Mouse (Mus musculus) forebrain, embryonic 15.5 days (tissue): Measurements from ENCODE around the gene Umad1. TPM values are rescaled to one million over a fixed set of nuclear protein-coding genes. Genes with fewer than 3 reads are reported as not detected.

Experiments
- ATAC-seq: fragments of 200-750 bp; cut with Nextera tagmentation; replicated peaks from 2 replicates; pipeline ENCODE4 v1.8.0; 2017; ENCODE audit warnings: mild to moderate bottlenecking, moderate TSS enrichment, moderate library complexity
- H3K27ac ChIP-seq: fragments of 300-500 bp; sonication (generic); replicated peaks from 2 replicates; pipeline ENCODE4 v1.5.1; 2015; ENCODE audit warnings: mild to moderate bottlenecking, inconsistent platforms
- H3K27me3 ChIP-seq: fragments of 300-500 bp; sonication (generic); 2 replicates; pipeline ENCODE4 v1.6.1; 2015; ENCODE audit warnings: inconsistent platforms
- H3K36me3 ChIP-seq: fragments of 300-500 bp; sonication (generic); 2 replicates; pipeline ENCODE4 v1.6.1; 2015; ENCODE audit warnings: mild to moderate bottlenecking, inconsistent platforms
- H3K4me1 ChIP-seq: fragments of 300-500 bp; sonication (generic); 2 replicates; pipeline ENCODE4 v1.6.1; 2015; ENCODE audit warnings: inconsistent platforms
- H3K4me2 ChIP-seq: fragments of 300-500 bp; sonication (generic); replicated peaks from 2 replicates; pipeline ENCODE4 v1.6.1; 2015; ENCODE audit warnings: mild to moderate bottlenecking, inconsistent platforms
- H3K4me3 ChIP-seq: fragments of 300-500 bp; sonication (generic); 2 replicates; pipeline ENCODE4 v1.5.1; 2015; ENCODE audit warnings: mild to moderate bottlenecking, inconsistent platforms
- H3K9ac ChIP-seq: fragments of 300-500 bp; sonication (generic); replicated peaks from 2 replicates; pipeline ENCODE4 v1.6.1; 2015; ENCODE audit warnings: mild to moderate bottlenecking, inconsistent platforms
- H3K9me3 ChIP-seq: fragments of 300-500 bp; sonication (generic); 2 replicates; pipeline ENCODE4 v1.6.1; 2016; ENCODE audit warnings: inconsistent platforms
- WGBS: fragments of 180-500 bp; shearing (Covaris S2); methylation state at CpG from one replicate; pipeline ENCODE4 v1.1.7; 2015; ENCODE audit warnings: mixed read lengths; 5-methylcytosine and 5-hydroxymethylcytosine counted together
- polyA plus RNA-seq: library from polyadenylated mRNA; unstranded; fragments of >200 nt; fragmentation: Nextera tagmentation; extraction: Ambion mirVana; gene quantifications from 2 replicates; pipeline ENCODE4 v1.2.1, GENCODE M21; 2015

Gene Umad1
- polyA plus RNA-seq, 1 experiment from 2014 or later = 42.7 TPM

- H3K36me3 ChIP-seq = no peaks in the 10 kb centered on the region
- WGBS = 74% methylated on average over 4 of the region's 4 CpGs
- ATAC-seq = no peak
Observed at GRCm38 (mm10) chr6:8409865-8410264, 150.8 kb downstream of the Umad1 start.

DNA sequence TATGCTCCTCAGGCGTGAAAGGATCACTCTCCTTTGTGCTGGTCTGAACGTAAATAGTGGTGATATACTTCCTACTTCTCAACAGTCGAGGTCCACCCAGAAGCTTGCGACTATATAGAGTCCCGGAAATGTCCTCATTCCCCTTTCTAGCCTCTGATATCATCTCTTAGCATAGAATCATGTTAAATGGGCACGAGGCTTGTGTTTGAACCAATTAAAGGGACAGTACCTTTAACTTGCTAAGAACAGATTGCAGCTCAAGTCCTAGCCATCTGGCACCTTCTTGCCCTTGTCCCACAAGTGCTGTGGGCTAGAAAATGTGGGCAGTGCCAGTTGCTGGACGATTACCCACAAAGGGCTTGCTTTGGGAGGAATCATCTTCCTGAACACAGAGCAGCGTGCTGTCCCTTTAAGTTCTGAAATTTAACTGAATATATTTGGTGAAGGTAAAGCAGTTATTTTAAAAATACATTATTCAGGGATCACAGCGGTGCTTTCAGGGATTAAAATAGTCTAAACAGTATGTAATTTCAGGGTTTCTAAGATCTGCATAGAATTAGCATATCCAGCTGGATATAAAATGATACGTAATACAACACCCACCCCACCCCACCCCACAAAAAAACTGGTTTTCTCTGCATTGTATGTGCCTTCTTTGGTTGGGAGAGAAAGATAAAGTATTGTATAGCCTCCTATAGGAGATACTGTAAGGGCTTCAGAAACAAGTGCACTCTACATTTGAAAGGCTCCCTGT lies 153.9 kb downstream of the Umad1 start:
- ATAC-seq = peak; percentile 74
- Histone ChIP-seq H3K9me3 (no peaks in the 10 kb centered on the region), H3K4me1 (peaks cover 12% of the 10 kb centered on the region), H3K27ac (peak overlapping the region; percentile 17; the same call in 1 of the 2 replicates), H3K36me3 (no peaks in the 10 kb centered on the region), H3K4me3 (no peak overlapping the region), H3K4me2 (peak overlapping the region; percentile 8; the same call in 1 of the 2 replicates), H3K27me3 (no peaks in the 10 kb centered on the region), H3K9ac (no peak overlapping the region)
- WGBS = 45% methylated on average over 10 of the region's 10 CpGs

More at GRCm38 (mm10) chr6:8409865-8410264, 150.8 kb downstream of the Umad1 start:
- H3K27me3 ChIP-seq = no peaks in the 10 kb centered on the region
- H3K4me2 ChIP-seq = no peak overlapping the region
- no peak overlapping the region for H3K9ac ChIP-seq
- H3K4me1 ChIP-seq = peaks cover 12% of the 10 kb centered on the region
- H3K9me3 ChIP-seq = no peaks in the 10 kb centered on the region
- no peak overlapping the region for H3K4me3 ChIP-seq
- no peak overlapping the region for H3K27ac ChIP-seq

GRCm38 (mm10) chr6:8414020-8414419 lies 154.9 kb downstream of the Umad1 start:
- no peak overlapping the region for H3K9ac ChIP-seq

DNA sequence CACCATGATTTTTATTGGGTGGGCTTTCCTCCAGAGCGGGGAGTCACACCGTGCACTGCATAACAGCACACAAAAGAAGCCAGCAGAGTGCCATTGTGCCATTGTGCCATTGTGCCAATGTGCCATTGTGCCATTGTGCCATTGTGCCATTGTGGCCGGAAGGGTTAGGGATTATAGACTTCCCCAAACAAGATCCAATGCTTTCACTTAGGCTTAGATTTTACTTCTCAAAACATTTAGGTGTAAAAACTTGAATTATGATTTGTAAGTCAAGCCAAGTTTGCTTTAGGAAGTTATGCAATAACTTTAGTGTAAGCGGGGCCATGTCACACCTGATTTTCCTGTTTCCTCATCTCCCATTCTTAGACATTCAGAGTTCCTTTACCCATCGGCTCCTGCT lies 156.7 kb downstream of the Umad1 start:
- Histone ChIP-seq H3K27ac (no peak overlapping the region), H3K9ac (no peak overlapping the region), H3K27me3 (no peaks in the 10 kb centered on the region), H3K4me1 (peaks cover 19% of the 10 kb centered on the region), H3K36me3 (no peaks in the 10 kb centered on the region), H3K4me3 (no peak overlapping the region), H3K9me3 (no peaks in the 10 kb centered on the region), H3K4me2 (no peak overlapping the region)
- ATAC-seq = no peak
- WGBS = 60% methylated on average over 5 of the region's 5 CpGs

More at GRCm38 (mm10) chr6:8414020-8414419, 154.9 kb downstream of the Umad1 start:
- no peak for ATAC-seq
- no peaks in the 10 kb centered on the region for H3K36me3 ChIP-seq
- H3K9me3 ChIP-seq = no peaks in the 10 kb centered on the region
- H3K27me3 ChIP-seq = no peaks in the 10 kb centered on the region
- H3K4me1 ChIP-seq = peaks cover 12% of the 10 kb centered on the region
- H3K4me3 ChIP-seq = peak overlapping the region; percentile 14
- 0 out of 2 replicates have a peak overlapping the region, but pooled peaks have one; percentile 9 for H3K4me2 ChIP-seq
- WGBS = 51% methylated on average over 9 of the region's 9 CpGs
- H3K27ac ChIP-seq = peak overlapping the region; percentile 53

GRCm38 (mm10) chr6:8416802-8417569 lies 157.9 kb downstream of the Umad1 start:
- H3K4me2 ChIP-seq = no peak overlapping the region
- H3K9me3 ChIP-seq = no peaks in the 10 kb centered on the region
- no peak overlapping the region for H3K27ac ChIP-seq
- H3K4me3 ChIP-seq = no peak overlapping the region
- peaks cover 30% of the 10 kb centered on the region for H3K4me1 ChIP-seq
- no peaks in the 10 kb centered on the region for H3K27me3 ChIP-seq
- ATAC-seq = no peak
- no peaks in the 10 kb centered on the region for H3K36me3 ChIP-seq
- WGBS = 83% methylated on average over 8 of the region's 8 CpGs
- H3K9ac ChIP-seq = no peak overlapping the region

- no peak overlapping the region for H3K4me3 ChIP-seq
- H3K36me3 ChIP-seq = no peaks in the 10 kb centered on the region
- WGBS = 70% methylated on average over 4 of the region's 4 CpGs
Observed at GRCm38 (mm10) chr6:8419485-8420186, 160.5 kb downstream of the Umad1 start.

GRCm38 (mm10) chr6:8420187-8420503 lies 161.1 kb downstream of the Umad1 start:
- WGBS = 76% methylated on average over 1 of the region's 1 CpGs
- H3K4me3 ChIP-seq = no peak overlapping the region
- no peaks in the 10 kb centered on the region for H3K36me3 ChIP-seq
- H3K4me2 ChIP-seq = no peak overlapping the region
- peaks cover 33% of the 10 kb centered on the region for H3K4me1 ChIP-seq
- H3K9me3 ChIP-seq = no peaks in the 10 kb centered on the region
- no peak overlapping the region for H3K9ac ChIP-seq
- no peaks in the 10 kb centered on the region for H3K27me3 ChIP-seq
- H3K27ac ChIP-seq = 0 out of 2 replicates have a peak overlapping the region, but pooled peaks have one; percentile 76
- no peak for ATAC-seq

More at GRCm38 (mm10) chr6:8419485-8420186, 160.5 kb downstream of the Umad1 start:
- Histone ChIP-seq H3K4me2 (no peak overlapping the region), H3K27me3 (no peaks in the 10 kb centered on the region), H3K27ac (no peak overlapping the region), H3K9me3 (no peaks in the 10 kb centered on the region), H3K4me1 (peaks cover 33% of the 10 kb centered on the region), H3K9ac (no peak overlapping the region)
- ATAC-seq = no peak

- Histone ChIP-seq H3K27me3 (no peaks in the 10 kb centered on the region), H3K9me3 (no peaks in the 10 kb centered on the region), H3K27ac (peak overlapping the region; percentile 76), H3K9ac (no peak overlapping the region), H3K4me2 (no peak overlapping the region), H3K36me3 (no peaks in the 10 kb centered on the region), H3K4me1 (peaks cover 33% of the 10 kb centered on the region), H3K4me3 (no peak overlapping the region)
- no peak for ATAC-seq
- WGBS = 45% methylated on average over 5 of the region's 5 CpGs
Observed at GRCm38 (mm10) chr6:8421421-8421820, 162.3 kb downstream of the Umad1 start.

- peaks cover 33% of the 10 kb centered on the region for H3K4me1 ChIP-seq
- no peaks in the 10 kb centered on the region for H3K36me3 ChIP-seq
- 19% methylated on average over 10 of the region's 10 CpGs for WGBS
- no peak overlapping the region for H3K9ac ChIP-seq
- peak; percentile 93 for ATAC-seq
- H3K27me3 ChIP-seq = no peaks in the 10 kb centered on the region
- H3K4me3 ChIP-seq = 0 out of 2 replicates have a peak overlapping the region, but pooled peaks have one; percentile 14
- no peaks in the 10 kb centered on the region for H3K9me3 ChIP-seq
- H3K27ac ChIP-seq = peak overlapping the region; percentile 76
- peak overlapping the region; percentile 24 for H3K4me2 ChIP-seq
Observed at GRCm38 (mm10) chr6:8421959-8422581, 163.0 kb downstream of the Umad1 start.

- peak overlapping the region; percentile 76 for H3K27ac ChIP-seq
- no peaks in the 10 kb centered on the region for H3K9me3 ChIP-seq
- H3K9ac ChIP-seq = no peak overlapping the region
- peaks cover 33% of the 10 kb centered on the region for H3K4me1 ChIP-seq
- no peak overlapping the region for H3K4me2 ChIP-seq
- H3K4me3 ChIP-seq = no peak overlapping the region
- ATAC-seq = no peak
- WGBS = 87% methylated on average over 2 of the region's 2 CpGs
- no peaks in the 10 kb centered on the region for H3K27me3 ChIP-seq
- H3K36me3 ChIP-seq = no peaks in the 10 kb centered on the region
Observed at GRCm38 (mm10) chr6:8423142-8423541, 164.1 kb downstream of the Umad1 start.

GRCm38 (mm10) chr6:8427692-8428091 lies 168.6 kb downstream of the Umad1 start:
- H3K36me3 ChIP-seq = no peaks in the 10 kb centered on the region
- no peak overlapping the region for H3K4me3 ChIP-seq
- H3K9me3 ChIP-seq = no peaks in the 10 kb centered on the region
- no peaks in the 10 kb centered on the region for H3K27me3 ChIP-seq
- 83% methylated on average over 5 of the region's 5 CpGs for WGBS
- no peak overlapping the region for H3K27ac ChIP-seq
- H3K4me1 ChIP-seq = peaks cover 22% of the 10 kb centered on the region
- H3K4me2 ChIP-seq = no peak overlapping the region
- ATAC-seq = no peak
- H3K9ac ChIP-seq = no peak overlapping the region
